Mouse (Mus musculus): ENCODE data around the gene Wt1.

Gene Wt1

DNA sequence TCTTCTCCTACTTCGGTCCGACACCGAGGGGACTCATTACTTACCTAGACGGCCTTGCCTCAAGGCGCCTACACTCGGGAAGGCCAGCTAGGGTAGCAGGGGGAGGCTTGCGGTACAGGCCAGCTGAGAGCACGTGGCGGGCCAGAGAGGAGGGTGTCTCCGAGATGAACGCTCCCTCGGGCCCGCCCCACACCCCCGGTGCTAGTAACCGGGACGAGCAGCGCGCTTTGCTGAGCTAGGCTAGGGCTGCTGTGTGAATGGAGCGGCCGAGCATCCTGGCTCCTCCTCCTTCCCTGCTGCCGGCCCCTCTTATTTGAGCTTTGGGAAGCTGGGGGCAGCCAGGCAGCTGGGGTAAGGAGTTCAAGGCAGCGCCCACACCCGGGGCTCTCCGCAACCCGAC lies at the start of gene Wt1:
Gene Wt1, plus strand, starts transcription at position 251 of the 400 bp plus-strand sequence.
- in situ Hi-C loops (cut with MboI, MseI), result no loop called here

DNA sequence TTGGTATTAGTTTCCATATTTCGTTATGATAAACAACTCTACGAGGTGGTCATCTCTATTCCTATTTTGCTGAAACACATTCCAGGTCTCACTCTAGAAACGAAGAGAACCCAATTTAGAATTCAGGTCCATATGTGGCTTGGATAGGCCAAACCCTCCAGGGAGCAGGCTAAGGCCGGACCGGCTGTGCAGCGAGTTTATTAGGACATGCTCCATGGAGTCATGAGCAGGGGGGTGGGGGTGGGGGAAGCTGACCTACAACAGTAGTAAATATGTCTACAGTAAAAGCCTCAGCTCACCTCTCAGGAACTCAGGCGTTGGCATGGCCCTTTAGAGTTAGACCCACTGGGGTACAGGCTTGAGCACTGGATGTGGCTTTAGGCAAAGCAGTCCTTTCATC lies 49.2 kb upstream of the Wt1 start:
- in situ Hi-C loops (cut with MboI, MseI), result no loop called here

DNA sequence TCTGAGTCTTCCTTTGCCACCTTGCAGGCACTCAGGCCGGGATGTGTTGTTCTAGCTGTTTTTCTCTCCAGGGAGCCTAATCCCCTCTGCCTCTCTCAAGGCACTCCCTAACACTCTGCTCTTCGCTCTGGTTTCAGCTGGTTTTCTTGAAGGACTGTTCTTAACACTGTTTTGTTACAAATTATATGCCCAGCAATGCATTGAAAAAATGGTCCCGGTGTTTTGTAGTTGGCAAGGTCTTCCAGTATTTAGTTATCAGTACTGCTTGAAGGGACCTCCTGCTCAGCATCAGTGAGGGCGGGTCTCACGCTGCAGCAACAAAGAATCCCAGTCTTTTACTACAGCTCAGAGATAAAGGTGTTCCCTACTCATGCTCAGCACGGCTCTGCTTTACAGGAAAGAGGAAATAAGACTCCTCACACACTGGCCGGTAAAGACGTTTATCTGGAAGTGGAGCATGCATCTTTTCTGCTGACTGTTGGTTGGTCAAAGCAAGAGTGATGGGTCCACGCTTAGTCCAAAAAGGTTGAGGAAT lies 44.0 kb upstream of the Wt1 start:
- in situ Hi-C loops (cut with MboI, MseI), result no loop called here

DNA sequence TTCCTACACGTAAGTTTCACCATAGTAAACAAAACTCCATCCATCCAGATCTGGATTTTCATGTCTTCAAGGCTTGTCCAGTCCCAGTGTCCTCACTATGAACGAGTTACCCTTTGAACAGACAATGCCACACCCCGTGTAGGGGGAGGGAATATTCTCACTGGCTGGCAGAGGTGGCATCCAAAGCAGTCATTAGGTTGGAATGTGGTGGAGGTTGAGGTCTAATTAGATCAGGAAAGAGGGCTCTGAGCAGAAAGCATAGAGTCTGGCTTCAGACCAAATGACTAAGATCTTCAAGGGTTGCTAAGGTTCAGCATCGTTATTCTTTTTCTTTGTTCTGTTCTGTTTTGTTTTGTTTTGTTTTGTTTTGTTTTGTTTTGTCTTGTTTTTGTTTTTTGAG lies 42.3 kb upstream of the Wt1 start:
- in situ Hi-C loops (cut with MboI, MseI), result no loop called here

DNA sequence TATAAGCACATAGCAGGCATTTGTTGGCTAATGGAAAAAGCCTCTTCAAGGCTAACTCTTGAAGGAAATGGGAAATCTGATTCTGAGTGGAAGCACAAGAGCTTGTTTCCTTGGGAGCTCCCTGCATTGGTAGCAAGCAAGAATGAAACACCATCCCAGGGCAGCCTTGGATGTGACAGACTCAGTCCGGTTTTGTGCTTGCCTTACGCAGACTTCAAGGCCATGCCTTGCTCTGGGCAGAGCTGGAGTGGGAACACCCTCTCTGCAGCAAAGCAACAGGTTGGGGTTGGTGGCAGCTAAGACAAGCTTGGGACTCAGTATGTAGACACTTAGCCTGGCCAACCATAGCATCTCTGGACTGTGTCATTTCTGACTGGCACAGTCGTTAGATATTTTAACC lies 40.2 kb upstream of the Wt1 start:
- in situ Hi-C loops (cut with MboI, MseI), result no loop called here

DNA sequence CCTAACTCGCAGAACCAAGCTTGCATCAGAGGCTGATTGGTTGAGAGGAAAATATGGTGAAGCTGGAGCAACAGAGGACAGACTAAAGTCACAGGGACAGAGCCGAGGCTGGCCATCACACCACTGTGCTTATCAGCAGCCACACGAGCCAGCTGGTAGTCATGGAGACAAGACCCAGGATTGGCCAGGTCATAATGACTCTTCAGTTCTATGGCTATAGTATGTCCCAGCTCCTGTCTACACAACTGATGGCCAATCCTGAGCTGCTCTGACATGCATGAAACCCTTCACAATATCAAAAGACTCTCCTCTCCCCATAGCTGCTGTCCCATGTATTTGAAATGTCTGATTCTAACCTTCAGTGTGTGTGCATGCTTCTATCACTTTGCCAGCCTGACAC lies 38.3 kb upstream of the Wt1 start:
- in situ Hi-C loops (cut with MboI, MseI), result no loop called here

DNA sequence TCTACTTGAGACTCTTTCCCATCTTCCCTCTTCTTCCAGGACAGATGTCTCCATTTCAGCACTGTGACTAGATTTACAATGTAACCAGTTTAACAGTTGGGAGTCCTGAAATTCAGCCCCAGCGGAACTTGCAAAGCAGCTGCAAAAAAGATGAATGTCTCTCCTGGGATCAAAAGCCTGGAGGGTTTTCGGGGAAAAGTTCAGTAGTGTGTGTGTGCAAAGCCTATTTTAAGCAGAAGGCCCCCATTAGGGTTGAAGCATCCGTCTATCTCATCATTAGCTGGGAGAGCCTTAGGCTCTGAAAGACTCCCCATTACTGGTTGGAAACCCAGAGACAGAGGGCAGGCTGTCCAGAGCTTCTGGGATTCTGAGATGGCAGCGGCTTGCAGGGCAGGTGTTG lies 37.2 kb upstream of the Wt1 start:
- in situ Hi-C loops (cut with MboI, MseI), result no loop called here

DNA sequence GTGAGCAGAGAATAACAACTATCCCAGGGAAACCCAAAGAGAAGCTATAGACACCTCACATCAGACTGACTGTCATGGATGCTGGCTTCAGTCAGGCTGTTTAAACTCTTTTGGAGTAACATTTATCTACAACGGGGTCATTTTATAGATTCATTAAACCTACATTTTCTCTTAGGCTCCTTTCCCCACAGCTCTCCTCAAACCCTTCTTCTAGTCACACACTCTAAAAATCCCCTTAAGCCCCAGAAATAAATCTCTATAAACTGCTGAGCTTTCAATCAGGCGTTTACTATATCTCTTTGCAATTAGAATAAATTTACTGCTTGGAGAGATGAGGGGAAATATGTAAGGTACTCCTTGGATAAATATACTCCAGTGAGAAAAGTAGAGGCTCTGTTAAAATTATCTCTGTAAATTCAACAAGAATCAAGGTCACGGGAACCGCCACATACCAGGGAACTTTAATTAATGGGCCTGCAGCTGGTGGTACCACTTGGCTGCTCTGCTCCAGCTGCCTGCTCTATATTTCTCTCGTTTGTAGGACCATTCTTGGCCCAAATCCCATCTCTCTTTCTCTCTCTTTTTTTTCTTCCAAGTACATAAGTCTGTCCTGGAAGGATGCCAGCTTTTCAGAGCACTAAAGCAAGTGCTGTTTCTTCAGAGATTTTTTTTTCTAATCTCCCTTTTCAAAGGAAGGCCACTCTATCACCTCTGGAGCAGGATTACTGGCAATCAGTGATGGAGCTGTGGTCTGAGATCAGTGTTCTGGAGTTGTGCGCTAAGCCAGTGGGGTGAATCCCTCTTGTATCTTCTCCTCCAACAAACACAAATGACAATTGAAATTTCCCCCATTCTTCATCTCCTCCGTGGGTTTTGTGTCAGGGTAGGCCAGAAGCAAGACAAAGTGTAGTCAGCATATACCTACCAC lies 36.5 kb upstream of the Wt1 start:
- in situ Hi-C loops (cut with MboI, MseI), result no loop called here

DNA sequence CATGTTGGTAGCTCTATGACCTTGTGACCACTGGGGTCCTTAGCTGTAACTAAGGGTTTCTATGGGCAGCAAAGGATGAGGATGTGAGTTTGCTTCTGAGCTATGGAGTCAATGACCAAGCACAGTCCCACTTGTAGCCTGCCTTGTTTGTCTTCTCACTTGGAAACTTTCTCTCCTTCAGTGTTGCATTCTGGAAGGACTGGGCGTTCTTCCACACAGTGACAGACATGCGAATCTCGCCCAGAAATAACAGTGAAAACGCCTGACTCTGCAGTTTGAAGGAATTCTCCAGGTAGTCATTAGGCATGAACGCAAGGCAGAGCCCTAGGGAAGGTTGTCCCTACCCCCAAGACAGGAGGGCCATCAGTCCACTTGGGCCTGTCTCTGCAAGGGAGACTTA lies 35.3 kb upstream of the Wt1 start:
- in situ Hi-C loops (cut with MboI, MseI), result no loop called here

DNA sequence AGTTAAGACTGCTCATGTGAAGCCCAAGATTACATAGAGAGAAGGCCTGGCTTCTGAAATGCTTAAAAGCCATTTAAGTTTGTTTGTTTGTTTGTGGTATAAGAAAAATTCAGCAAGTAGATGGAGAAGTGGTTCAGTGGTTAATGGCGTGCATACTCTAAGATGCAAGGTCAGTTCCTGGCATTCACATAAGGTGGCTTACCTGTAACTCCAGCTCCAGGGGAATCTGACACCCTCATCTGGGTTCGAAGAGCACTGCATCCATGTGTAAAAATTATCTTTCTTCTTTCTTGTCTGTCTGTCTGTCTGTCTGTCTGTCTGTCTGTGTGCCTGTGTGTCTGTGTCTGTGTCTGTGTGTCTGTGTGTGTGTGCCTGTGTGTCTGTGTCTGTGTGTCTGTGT lies 34.6 kb upstream of the Wt1 start, which contains the start of gene Gm11060:
Gene Gm11060, plus strand, starts transcription at position 301 of the 400 bp plus-strand sequence.
- in situ Hi-C loops (cut with MboI, MseI), result no loop called here

DNA sequence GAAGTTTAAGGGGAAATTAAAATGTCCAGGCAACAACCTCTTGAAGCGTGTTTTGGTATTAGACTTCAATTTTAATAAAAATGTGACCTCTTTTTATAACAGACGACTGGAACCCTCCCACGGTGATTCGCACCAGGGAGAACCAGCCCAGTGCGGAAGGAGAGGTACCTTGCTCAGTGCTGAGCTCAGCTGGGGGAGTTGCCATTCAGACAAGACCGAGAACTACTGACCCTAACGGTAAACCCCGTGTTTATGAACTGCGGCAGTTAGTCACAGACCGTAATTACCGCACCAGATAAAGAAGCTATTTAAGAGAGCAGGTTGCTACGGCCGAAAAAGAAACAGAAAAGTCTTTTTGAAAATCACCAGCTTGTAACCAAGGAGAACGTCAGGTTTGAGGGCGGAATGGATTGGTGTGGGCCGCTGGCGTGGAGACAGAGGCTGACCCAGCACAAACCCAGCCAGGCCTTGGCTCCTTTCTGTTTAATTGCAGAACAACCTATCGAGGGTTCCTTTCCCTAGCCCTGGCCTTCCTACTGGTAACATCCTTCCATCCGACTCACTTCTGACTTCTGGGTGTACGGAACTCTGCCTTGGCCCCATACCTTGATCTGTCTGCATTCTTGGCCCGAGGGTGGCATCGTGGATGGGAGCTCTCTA lies 28.9 kb upstream of the Wt1 start:
- in situ Hi-C loops (cut with MboI, MseI), result no loop called here

DNA sequence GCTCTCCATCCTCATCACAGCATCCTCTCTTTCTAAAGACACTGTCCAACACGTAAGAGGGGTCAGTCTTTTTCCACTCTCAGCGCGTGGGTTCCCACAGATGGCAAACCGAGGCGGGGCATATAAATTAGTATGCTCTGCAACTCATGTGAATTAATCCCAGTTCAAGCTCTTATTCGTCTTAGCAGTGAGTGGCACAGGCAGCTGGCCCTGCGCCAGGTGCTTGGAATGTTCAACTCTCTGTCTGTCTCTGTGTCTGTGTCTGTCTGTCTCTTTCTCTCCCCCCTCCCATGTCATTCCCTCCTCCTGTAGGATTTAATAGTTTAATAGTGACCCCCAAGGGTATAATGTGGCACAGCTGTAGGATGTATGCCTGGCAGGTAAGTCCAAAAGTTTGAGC lies 26.9 kb upstream of the Wt1 start:
- in situ Hi-C loops (cut with MboI, MseI), result no loop called here

DNA sequence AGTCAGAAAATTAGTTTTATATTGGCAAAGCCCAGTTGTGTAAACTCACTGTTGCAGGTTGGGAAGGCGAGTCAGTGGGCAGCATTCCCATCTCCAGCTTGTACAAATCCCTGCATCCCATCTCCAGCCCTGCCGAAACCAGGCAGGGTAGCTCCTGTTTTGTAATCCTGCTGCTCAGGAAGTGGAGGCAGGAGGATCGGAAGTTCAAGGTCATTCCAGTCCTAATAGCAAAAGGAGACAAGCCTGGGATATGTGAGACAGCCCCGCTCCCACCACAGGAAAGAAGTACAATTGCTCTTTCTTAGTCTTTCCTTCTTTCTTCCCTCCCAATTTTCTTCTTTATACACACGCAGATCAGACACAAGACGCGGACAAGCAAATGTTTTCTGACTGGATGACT lies 25.8 kb upstream of the Wt1 start:
- in situ Hi-C loops (cut with MboI, MseI), result no loop called here

DNA sequence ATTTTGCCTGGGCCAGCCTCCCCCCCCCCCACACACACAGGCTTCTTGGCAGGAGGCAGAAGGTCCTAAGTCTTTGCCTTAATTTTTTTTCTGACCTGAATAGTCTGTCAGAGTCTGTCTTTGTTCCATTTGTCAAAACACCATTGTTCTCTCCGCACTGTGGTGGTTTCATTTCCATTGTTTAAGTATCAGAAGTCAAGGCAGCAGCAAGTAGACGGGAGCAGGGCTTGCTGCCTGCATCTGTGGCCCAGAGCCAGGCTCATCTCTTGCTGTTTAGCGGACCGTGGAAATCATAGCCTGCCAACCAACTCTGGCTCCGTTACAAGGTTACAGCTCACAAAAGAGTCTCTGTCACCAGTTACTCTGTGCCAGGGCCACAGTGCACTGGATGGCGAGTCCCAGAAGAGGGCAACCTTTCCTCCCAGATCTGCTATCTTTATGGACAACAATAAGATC lies 17.6 kb upstream of the Wt1 start:
- in situ Hi-C loops (cut with MboI, MseI), result no loop called here

DNA sequence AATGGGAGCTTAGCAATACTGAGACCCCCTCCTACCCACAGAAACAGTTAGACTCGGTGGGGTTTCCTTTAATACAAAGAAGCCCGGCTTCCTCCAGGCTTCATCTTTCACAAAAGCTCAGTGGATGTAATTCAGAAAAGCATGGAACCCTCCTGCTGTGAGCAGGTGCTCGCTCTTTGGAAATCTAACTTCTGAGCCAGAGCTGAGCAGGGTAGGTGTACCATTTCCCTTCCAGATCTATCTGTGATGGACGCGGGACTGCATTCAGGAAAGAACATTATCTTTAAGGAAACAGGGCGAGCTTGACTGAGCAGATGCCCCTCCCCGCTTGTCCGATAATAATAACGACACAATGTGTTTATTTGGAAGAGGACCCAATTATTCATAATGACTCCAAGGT lies 12.3 kb upstream of the Wt1 start:
- in situ Hi-C loops (cut with MboI, MseI), result no loop called here

DNA sequence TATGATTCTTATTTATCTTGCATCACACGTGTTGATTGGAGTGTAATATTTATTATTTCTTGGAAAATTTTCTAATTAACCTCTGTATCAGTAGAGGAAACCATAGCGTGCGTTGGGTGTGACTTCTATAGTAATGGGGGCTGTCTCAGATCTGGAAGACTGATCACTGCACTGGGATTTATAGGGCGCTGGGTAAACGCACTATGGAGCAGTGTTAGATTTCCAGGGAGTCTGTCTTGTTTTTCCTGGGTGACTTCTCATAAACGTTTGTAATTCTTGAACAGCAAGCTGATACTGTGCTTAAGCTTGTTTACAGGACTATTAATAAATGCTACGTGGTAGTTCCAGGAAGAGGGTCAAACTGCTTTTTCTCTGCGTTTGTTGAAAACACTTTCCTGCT lies 8.7 kb upstream of the Wt1 start:
- in situ Hi-C loops (cut with MboI, MseI), result no loop called here

DNA sequence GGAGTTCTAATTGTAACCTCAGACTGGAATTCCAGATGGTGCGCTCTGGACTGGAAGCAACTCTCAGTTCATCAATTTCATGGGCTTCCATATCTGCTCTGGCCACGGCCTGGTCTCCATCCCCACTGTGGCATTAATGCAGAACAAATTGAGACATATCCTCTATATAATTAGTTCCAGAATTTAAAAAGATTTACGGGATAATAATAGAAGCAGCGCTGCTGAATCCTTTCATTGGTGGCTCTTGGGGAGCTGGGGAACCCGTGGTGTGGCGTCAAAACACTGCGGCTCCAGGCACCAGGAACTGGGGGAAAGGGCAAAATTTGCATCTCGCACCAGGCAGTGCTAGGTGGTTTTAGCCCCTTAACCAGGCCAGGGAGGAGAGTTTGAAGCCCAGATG lies 4.1 kb upstream of the Wt1 start:
- in situ Hi-C loops (cut with MboI, MseI), result no loop called here

DNA sequence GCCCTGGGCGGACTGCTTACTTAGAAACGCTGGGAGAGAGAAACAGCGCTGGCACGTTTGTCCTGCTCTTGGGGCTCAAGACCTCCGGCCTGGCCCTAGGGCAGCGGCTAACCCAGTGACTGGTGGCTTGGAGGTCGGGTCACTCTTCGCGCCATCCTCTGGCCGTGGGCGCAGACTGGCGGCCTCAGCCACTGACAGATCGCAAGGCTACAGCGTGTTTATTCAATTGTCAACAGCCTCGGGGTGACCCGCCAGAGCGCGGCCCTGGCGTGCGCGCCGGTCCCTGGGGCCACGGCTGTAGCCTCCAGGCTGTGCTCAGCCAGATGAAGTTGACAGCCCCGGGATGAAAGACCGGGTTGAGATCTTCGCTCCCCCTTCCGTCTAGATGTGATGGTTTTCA lies 3.4 kb upstream of the Wt1 start:
- in situ Hi-C loops (cut with MboI, MseI), result no loop called here

DNA sequence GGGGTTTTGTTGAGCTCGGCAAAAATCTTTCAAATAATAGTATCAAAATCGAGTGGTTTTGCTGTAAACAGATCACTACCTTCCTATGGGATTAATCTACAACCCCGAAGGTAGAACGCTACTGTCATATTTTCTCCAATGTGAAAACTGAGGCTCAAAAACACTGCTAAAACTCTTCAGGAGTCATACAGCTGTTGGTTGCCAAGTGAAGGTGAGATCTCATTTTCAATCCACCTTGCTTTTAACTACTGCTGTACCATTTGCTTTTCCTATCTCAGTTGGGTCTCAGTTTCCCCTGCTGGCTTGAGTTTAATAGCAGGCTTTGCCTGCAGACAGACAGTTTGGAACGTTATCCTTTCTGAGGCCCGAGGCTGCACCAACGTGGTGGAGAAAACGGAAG lies 2.9 kb upstream of the Wt1 start:
- in situ Hi-C loops (cut with MboI, MseI), result no loop called here

DNA sequence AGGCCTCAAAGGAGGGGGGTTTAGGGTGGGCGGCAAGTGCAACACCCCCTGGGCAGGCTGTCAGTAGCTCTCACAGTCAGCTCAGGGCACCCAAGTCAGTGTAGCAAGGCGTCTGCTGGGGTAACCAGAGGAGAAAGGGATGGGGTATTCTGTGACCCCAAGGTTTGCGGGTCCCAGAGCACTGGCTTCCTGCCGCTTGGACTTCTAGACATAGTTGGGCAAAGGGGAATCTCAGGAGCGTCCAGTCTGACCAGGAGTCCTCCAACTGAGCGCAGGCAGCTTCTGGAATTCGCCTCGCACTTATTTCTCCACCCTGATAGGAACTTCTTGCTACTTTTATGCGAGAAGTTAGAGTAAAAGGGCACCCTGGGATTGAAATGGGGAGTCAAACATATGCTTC lies 2.4 kb upstream of the Wt1 start:
- in situ Hi-C loops (cut with MboI, MseI), result no loop called here

DNA sequence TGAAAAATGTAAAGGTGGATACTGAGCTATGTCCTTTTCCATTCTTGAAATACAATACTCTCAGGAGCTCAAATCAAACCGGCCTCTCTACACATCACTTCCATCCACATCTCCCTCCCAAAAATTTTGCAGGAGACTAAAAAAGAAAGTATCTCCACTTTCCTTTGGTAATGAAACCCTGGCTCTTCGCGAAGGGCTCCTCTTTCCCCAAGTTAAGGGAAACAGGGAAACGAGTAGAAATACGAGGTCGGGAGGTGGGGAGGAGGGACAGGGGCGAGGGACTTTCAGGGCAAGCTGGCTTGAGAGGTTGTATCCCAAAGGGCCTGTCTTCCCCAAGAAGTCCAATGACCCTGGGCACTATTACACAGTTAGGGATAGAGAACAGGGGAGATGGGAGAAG lies 1.9 kb upstream of the Wt1 start:
- in situ Hi-C loops (cut with MboI, MseI), result no loop called here

DNA sequence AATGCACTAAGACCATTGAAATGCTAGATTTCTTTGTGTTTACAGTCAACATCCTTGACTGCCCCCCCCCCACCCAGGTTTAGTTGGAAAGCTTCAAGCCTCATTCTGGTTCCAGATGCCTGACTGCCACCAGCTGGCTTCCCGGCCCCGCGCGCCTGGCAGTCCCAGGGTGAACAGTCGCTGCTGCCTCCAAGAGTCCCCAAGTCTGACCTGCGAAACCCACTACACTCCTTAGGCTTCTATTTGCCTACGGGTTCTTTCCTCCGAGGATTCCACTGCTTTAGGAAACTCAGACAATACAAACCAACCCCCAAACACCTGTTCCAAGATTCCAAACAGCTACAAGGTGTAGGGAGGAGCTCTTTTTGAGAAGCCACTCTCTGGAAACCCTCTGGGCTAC lies 1.1 kb upstream of the Wt1 start:
- in situ Hi-C loops (cut with MboI, MseI), result no loop called here

DNA sequence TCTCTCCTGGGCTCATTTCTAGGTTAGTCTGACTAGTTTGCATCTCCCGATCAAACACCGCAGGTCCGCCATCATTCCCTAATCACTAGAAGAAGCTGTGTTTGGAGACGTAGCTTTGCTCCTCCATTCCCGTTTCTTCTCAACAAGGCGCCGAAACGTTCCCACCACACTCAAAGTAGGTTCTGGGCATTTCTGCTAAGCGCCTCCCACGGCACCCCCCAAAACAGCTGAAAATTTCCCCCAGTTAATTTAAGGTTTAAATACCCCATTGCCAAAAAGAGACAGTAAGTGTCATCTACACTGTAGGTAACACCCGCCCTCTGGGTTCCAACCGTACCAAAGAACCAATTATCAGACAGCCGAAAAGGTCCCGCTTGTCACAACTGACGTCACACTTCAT lies 688 bp upstream of the Wt1 start:
- in situ Hi-C loops (cut with MboI, MseI), result no loop called here

All from T-helper 1 cell (primary cell).